Mouse (Mus musculus): ENCODE results near the gene Ablim1. TPM values are rescaled to one million over a fixed set of nuclear protein-coding genes. Genes with fewer than 3 reads are reported as not detected.

Ablim1 gene
- polyA plus RNA-seq, 1 experiment: 12.2 TPM

GRCm38 (mm10) chr19:56994653-56995052 is 320.1 kb downstream of the Ablim1 start:
- Histone ChIP-seq H3K4me1 (ENCODE audit: control insufficient read depth, insufficient read depth, low read length) (no peaks in the 10 kb centered on the region), H3K4me3 (ENCODE audit: low read depth, low read length) (no peak overlapping the region), H3K9ac (ENCODE audit: low read depth, poor library complexity, severe bottlenecking) (no peak overlapping the region), H3K27me3 (ENCODE audit: control insufficient read depth, insufficient read depth, low read length, poor library complexity, severe bottlenecking) (no peaks in the 10 kb centered on the region), H3K9me3 (replicated peaks; ENCODE audit: control insufficient read depth, insufficient read depth, low read length, poor library complexity, severe bottlenecking) (no peaks in the 10 kb centered on the region), H3K27ac (ENCODE audit: insufficient read depth, low read length) (no peak overlapping the region), H3K36me3 (ENCODE audit: control insufficient read depth, insufficient read depth, low read length, poor library complexity, severe bottlenecking) (no peaks in the 10 kb centered on the region)
- no peak for TF ChIP-seq POLR2A (IDR thresholded peaks at IDR 0.05; ENCODE audit: insufficient read depth, low read length)
- TF ChIP-seq CTCF (IDR thresholded peaks at IDR 0.05; ENCODE audit: low read depth, low read length): no peak
- TF ChIP-seq EP300 (IDR thresholded peaks at IDR 0.05; ENCODE audit: insufficient read depth, low read depth, low read length): no peak

GRCm38 (mm10) chr19:56993763-56994162 is 321.0 kb downstream of the Ablim1 start:
- H3K9me3 ChIP-seq (replicated peaks; ENCODE audit: control insufficient read depth, insufficient read depth, low read length, poor library complexity, severe bottlenecking): no peaks in the 10 kb centered on the region
- H3K27ac ChIP-seq (ENCODE audit: insufficient read depth, low read length): no peak overlapping the region
- H3K4me1 ChIP-seq (ENCODE audit: control insufficient read depth, insufficient read depth, low read length): no peaks in the 10 kb centered on the region
- H3K27me3 ChIP-seq (ENCODE audit: control insufficient read depth, insufficient read depth, low read length, poor library complexity, severe bottlenecking): no peaks in the 10 kb centered on the region
- H3K4me3 ChIP-seq (ENCODE audit: low read depth, low read length): no peak overlapping the region
- H3K9ac ChIP-seq (ENCODE audit: low read depth, poor library complexity, severe bottlenecking): no peak overlapping the region
- no peaks in the 10 kb centered on the region for H3K36me3 ChIP-seq (ENCODE audit: control insufficient read depth, insufficient read depth, low read length, poor library complexity, severe bottlenecking)
- TF ChIP-seq EP300 (IDR thresholded peaks at IDR 0.05; ENCODE audit: insufficient read depth, low read depth, low read length): no peak
- TF ChIP-seq POLR2A (IDR thresholded peaks at IDR 0.05; ENCODE audit: insufficient read depth, low read length): no peak
- TF ChIP-seq CTCF (IDR thresholded peaks at IDR 0.05; ENCODE audit: low read depth, low read length): no peak

GRCm38 (mm10) chr19:56992978-56993545 is 321.7 kb downstream of the Ablim1 start:
- Histone ChIP-seq H3K9me3 (replicated peaks; ENCODE audit: control insufficient read depth, insufficient read depth, low read length, poor library complexity, severe bottlenecking) (no peaks in the 10 kb centered on the region), H3K36me3 (ENCODE audit: control insufficient read depth, insufficient read depth, low read length, poor library complexity, severe bottlenecking) (no peaks in the 10 kb centered on the region), H3K9ac (ENCODE audit: low read depth, poor library complexity, severe bottlenecking) (no peak overlapping the region), H3K27ac (ENCODE audit: insufficient read depth, low read length) (no peak overlapping the region), H3K27me3 (ENCODE audit: control insufficient read depth, insufficient read depth, low read length, poor library complexity, severe bottlenecking) (no peaks in the 10 kb centered on the region), H3K4me1 (ENCODE audit: control insufficient read depth, insufficient read depth, low read length) (no peaks in the 10 kb centered on the region), H3K4me3 (ENCODE audit: low read depth, low read length) (no peak overlapping the region)
- no peak for TF ChIP-seq CTCF (IDR thresholded peaks at IDR 0.05; ENCODE audit: low read depth, low read length)
- no peak for TF ChIP-seq POLR2A (IDR thresholded peaks at IDR 0.05; ENCODE audit: insufficient read depth, low read length)
- TF ChIP-seq EP300 (IDR thresholded peaks at IDR 0.05; ENCODE audit: insufficient read depth, low read depth, low read length): no peak

- Histone ChIP-seq H3K36me3 (ENCODE audit: control insufficient read depth, insufficient read depth, low read length, poor library complexity, severe bottlenecking) (no peaks in the 10 kb centered on the region), H3K27me3 (ENCODE audit: control insufficient read depth, insufficient read depth, low read length, poor library complexity, severe bottlenecking) (no peaks in the 10 kb centered on the region), H3K4me3 (ENCODE audit: low read depth, low read length) (no peak overlapping the region), H3K4me1 (ENCODE audit: control insufficient read depth, insufficient read depth, low read length) (no peaks in the 10 kb centered on the region), H3K9me3 (replicated peaks; ENCODE audit: control insufficient read depth, insufficient read depth, low read length, poor library complexity, severe bottlenecking) (no peaks in the 10 kb centered on the region), H3K27ac (ENCODE audit: insufficient read depth, low read length) (no peak overlapping the region), H3K9ac (ENCODE audit: low read depth, poor library complexity, severe bottlenecking) (no peak overlapping the region)
- TF ChIP-seq CTCF (IDR thresholded peaks at IDR 0.05; ENCODE audit: low read depth, low read length): no peak
- TF ChIP-seq EP300 (IDR thresholded peaks at IDR 0.05; ENCODE audit: insufficient read depth, low read depth, low read length): no peak
- no peak for TF ChIP-seq POLR2A (IDR thresholded peaks at IDR 0.05; ENCODE audit: insufficient read depth, low read length)
Measured at GRCm38 (mm10) chr19:56990367-56991111, 324.2 kb downstream of the Ablim1 start.

GRCm38 (mm10) chr19:56989171-56989570 is 325.5 kb downstream of the Ablim1 start:
- H3K9ac ChIP-seq (ENCODE audit: low read depth, poor library complexity, severe bottlenecking): no peak overlapping the region
- TF ChIP-seq CTCF (IDR thresholded peaks at IDR 0.05; ENCODE audit: low read depth, low read length) (no peak), EP300 (IDR thresholded peaks at IDR 0.05; ENCODE audit: insufficient read depth, low read depth, low read length) (no peak), POLR2A (IDR thresholded peaks at IDR 0.05; ENCODE audit: insufficient read depth, low read length) (no peak)
- no peaks in the 10 kb centered on the region for H3K9me3 ChIP-seq (replicated peaks; ENCODE audit: control insufficient read depth, insufficient read depth, low read length, poor library complexity, severe bottlenecking)
- no peak overlapping the region for H3K4me3 ChIP-seq (ENCODE audit: low read depth, low read length)
- no peaks in the 10 kb centered on the region for H3K36me3 ChIP-seq (ENCODE audit: control insufficient read depth, insufficient read depth, low read length, poor library complexity, severe bottlenecking)
- H3K27me3 ChIP-seq (ENCODE audit: control insufficient read depth, insufficient read depth, low read length, poor library complexity, severe bottlenecking): no peaks in the 10 kb centered on the region
- no peaks in the 10 kb centered on the region for H3K4me1 ChIP-seq (ENCODE audit: control insufficient read depth, insufficient read depth, low read length)
- H3K27ac ChIP-seq (ENCODE audit: insufficient read depth, low read length): no peak overlapping the region

- no peak overlapping the region for H3K4me3 ChIP-seq (ENCODE audit: low read depth, low read length)
- no peaks in the 10 kb centered on the region for H3K9me3 ChIP-seq (replicated peaks; ENCODE audit: control insufficient read depth, insufficient read depth, low read length, poor library complexity, severe bottlenecking)
- H3K36me3 ChIP-seq (ENCODE audit: control insufficient read depth, insufficient read depth, low read length, poor library complexity, severe bottlenecking): no peaks in the 10 kb centered on the region
- no peak overlapping the region for H3K9ac ChIP-seq (ENCODE audit: low read depth, poor library complexity, severe bottlenecking)
- no peaks in the 10 kb centered on the region for H3K27me3 ChIP-seq (ENCODE audit: control insufficient read depth, insufficient read depth, low read length, poor library complexity, severe bottlenecking)
- no peaks in the 10 kb centered on the region for H3K4me1 ChIP-seq (ENCODE audit: control insufficient read depth, insufficient read depth, low read length)
- no peak for TF ChIP-seq EP300 (IDR thresholded peaks at IDR 0.05; ENCODE audit: insufficient read depth, low read depth, low read length)
- no peak for TF ChIP-seq CTCF (IDR thresholded peaks at IDR 0.05; ENCODE audit: low read depth, low read length)
- no peak for TF ChIP-seq POLR2A (IDR thresholded peaks at IDR 0.05; ENCODE audit: insufficient read depth, low read length)
- no peak overlapping the region for H3K27ac ChIP-seq (ENCODE audit: insufficient read depth, low read length)
Measured at GRCm38 (mm10) chr19:56984229-56984628, 330.5 kb downstream of the Ablim1 start.
